Mouse (Mus musculus): ENCODE measurements around the gene Snx27. TPM values are rescaled to one million over a fixed set of nuclear protein-coding genes. Genes with fewer than 3 reads are reported as not detected.

The Snx27 gene
- polyA plus RNA-seq, 1 experiment from 2014 or later = 58.7 TPM

DNA sequence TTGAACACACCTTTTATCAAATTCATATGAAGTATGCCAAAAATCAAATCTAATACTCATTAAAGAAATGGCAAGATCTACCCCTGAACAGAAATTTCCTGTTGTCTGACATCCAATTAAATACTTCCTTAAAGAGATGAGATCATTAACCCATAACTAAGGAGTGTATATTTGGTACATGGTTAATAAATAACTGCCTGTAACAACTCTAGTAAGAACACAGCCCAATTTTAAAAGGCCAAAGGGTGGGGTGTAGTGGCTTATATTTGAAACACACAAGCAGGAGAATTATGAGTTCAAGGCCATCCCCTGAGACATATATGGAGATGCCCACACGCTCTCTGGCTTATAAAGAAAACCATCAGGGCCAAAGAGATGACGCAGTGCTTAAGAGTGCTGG is 133.1 kb downstream of the Snx27 start:
- Histone ChIP-seq H3K27ac (no peak overlapping the region), H3K4me3 (replicated peaks) (no peak overlapping the region), H3K36me3 (peaks cover 46% of the 10 kb centered on the region), H3K4me2 (no peak overlapping the region), H3K27me3 (no peaks in the 10 kb centered on the region), H3K9ac (replicated peaks) (no peak overlapping the region), H3K4me1 (replicated peaks) (no peaks in the 10 kb centered on the region), H3K9me3 (no peaks in the 10 kb centered on the region)
- no peak for ATAC-seq (ENCODE audit: insufficient number of reproducible peaks, insufficient read depth, low FRiP score, low TSS enrichment, low read depth)
- WGBS = 97% methylated on average over 2 of the region's 2 CpGs

Other genes starting within 250 kb of the Snx27 start
- gene Them5, start 240.6 kb downstream of the Snx27 start, polyA plus RNA-seq (2016; fragmentation: Nextera tagmentation; extraction: Ambion mirVana) = 0.28 TPM in 1 of 2 replicates, not detected in the other
- 2.0 and 2.1 TPM in 2 replicates for gene C2cd4d, start 220.3 kb downstream of the Snx27 start, polyA plus RNA-seq (2016; fragmentation: Nextera tagmentation; extraction: Ambion mirVana)
- gene Rorc, start 209.9 kb downstream of the Snx27 start, polyA plus RNA-seq (2016; fragmentation: Nextera tagmentation; extraction: Ambion mirVana) = 1.1 TPM in 2 replicates
- 0.09 TPM in 1 of 2 replicates, not detected in the other for gene Lingo4, start 184.2 kb downstream of the Snx27 start, polyA plus RNA-seq (2016; fragmentation: Nextera tagmentation; extraction: Ambion mirVana)
- 8.5 and 8.6 TPM in 2 replicates for gene Tdrkh, start 169.4 kb downstream of the Snx27 start, polyA plus RNA-seq (2016; fragmentation: Nextera tagmentation; extraction: Ambion mirVana)
- gene Mrpl9, start 139.4 kb downstream of the Snx27 start, polyA plus RNA-seq (2016; fragmentation: Nextera tagmentation; extraction: Ambion mirVana) = 69.3 and 69.9 TPM in 2 replicates
- 0.33 and 0.34 TPM in 2 replicates for gene Oaz3, start 138.8 kb downstream of the Snx27 start, polyA plus RNA-seq (2016; fragmentation: Nextera tagmentation; extraction: Ambion mirVana)
- gene Celf3, start 104.4 kb downstream of the Snx27 start, polyA plus RNA-seq (2016; fragmentation: Nextera tagmentation; extraction: Ambion mirVana) = 2.2 and 2.7 TPM in 2 replicates
- gene Riiad1, start 102.4 kb downstream of the Snx27 start, polyA plus RNA-seq (2016; fragmentation: Nextera tagmentation; extraction: Ambion mirVana) = 1.1 and 2.8 TPM in 2 replicates
- gene Gm10972, start 60.4 kb upstream of the Snx27 start, polyA plus RNA-seq (2016; fragmentation: Nextera tagmentation; extraction: Ambion mirVana) = not detected in 2 replicates
- gene Tuft1, start 76.2 kb upstream of the Snx27 start, polyA plus RNA-seq (2016; fragmentation: Nextera tagmentation; extraction: Ambion mirVana) = 4.3 and 5.1 TPM in 2 replicates
- gene Selenbp2, start 110.8 kb upstream of the Snx27 start, polyA plus RNA-seq (2016; fragmentation: Nextera tagmentation; extraction: Ambion mirVana) = 0.18 and 0.20 TPM in 2 replicates
- 6.2 and 6.8 TPM in 2 replicates for gene Cgn, start 203.8 kb upstream of the Snx27 start, polyA plus RNA-seq (2016; fragmentation: Nextera tagmentation; extraction: Ambion mirVana)